Comparison of ENCODE assay signal across 27 mouse cellular contexts in genomic region chr1:20558443-20558842, GRCm38 (mm10). TPM values are rescaled to one million over a fixed set of nuclear protein-coding genes. Genes with fewer than 3 reads are reported as not detected.
"Had no signal": no experiment of that assay in that cellular context is flagged by ENCODE, and none has a peak within 500 bp of the region (broad histone marks: within the 10 kb centered on the region; RNA-seq: fewer than 3 reads in every experiment).

No protein-coding gene starts in this region.

- H3K4me3 ChIP-seq: heart, embryonic 13.5 days; heart, embryonic 15.5 days; hindbrain, embryonic 13.5 days; hindbrain, embryonic 15.5 days; kidney, embryonic 15.5 days; limb, embryonic 15.5 days; liver, embryonic 12.5 days had no signal

- H3K27ac ChIP-seq: heart, embryonic 13.5 days; heart, embryonic 15.5 days; hindbrain, embryonic 13.5 days; hindbrain, embryonic 15.5 days; hindbrain, postnatal 0 days; kidney, embryonic 15.5 days; kidney, postnatal 0 days; limb, embryonic 15.5 days; liver, embryonic 12.5 days; liver, embryonic 14.5 days had no signal

- ATAC-seq: hindbrain, postnatal 0 days; intestine, embryonic 16.5 days; liver, embryonic 12.5 days had no signal

- H3K4me2 ChIP-seq: heart, embryonic 11.5 days; heart, embryonic 13.5 days; heart, embryonic 15.5 days; hindbrain, embryonic 13.5 days; hindbrain, embryonic 15.5 days; kidney, embryonic 15.5 days; limb, embryonic 15.5 days; liver, embryonic 12.5 days had no signal

- DNase-seq: heart, adult 18-20 months; heart, postnatal 14 days; heart, postnatal 36 days; kidney, adult 11 months; kidney, adult 2 months; kidney, adult 9 months; kidney, postnatal 14 days; kidney, postnatal 36 days; layer of hippocampus, adult 9-11 months; layer of hippocampus, postnatal 36 days; left cerebral cortex, postnatal 4 days; lung, adult 18-20 months had no signal

- H3K27me3 ChIP-seq: heart, embryonic 13.5 days; heart, embryonic 15.5 days; hindbrain, embryonic 13.5 days; hindbrain, embryonic 15.5 days; kidney, embryonic 15.5 days; limb, embryonic 15.5 days; liver, embryonic 12.5 days had no signal

- H3K9me3 ChIP-seq: heart, embryonic 13.5 days; heart, embryonic 15.5 days; hindbrain, embryonic 13.5 days; hindbrain, embryonic 15.5 days; kidney, embryonic 15.5 days; limb, embryonic 15.5 days; liver, embryonic 12.5 days had no signal

- H3K36me3 ChIP-seq: heart, embryonic 13.5 days; heart, embryonic 15.5 days; hindbrain, embryonic 13.5 days; hindbrain, embryonic 15.5 days; kidney, embryonic 15.5 days; limb, embryonic 15.5 days; liver, embryonic 12.5 days had no signal

- H3K9ac ChIP-seq: heart, embryonic 13.5 days; heart, embryonic 15.5 days; hindbrain, embryonic 13.5 days; hindbrain, embryonic 15.5 days; kidney, embryonic 15.5 days; limb, embryonic 15.5 days; liver, embryonic 12.5 days; liver, embryonic 14.5 days had no signal

- H3K4me1 ChIP-seq: heart, embryonic 13.5 days; heart, embryonic 15.5 days; hindbrain, embryonic 13.5 days; hindbrain, embryonic 15.5 days; kidney, embryonic 15.5 days; limb, embryonic 15.5 days; liver, embryonic 12.5 days had no signal

RNA-seq across cellular contexts. Expression of gene Pkhd1, which starts 59.4 kb away (rescaled TPM):
- total RNA-seq: granulocyte monocyte progenitor cell, adult 5-6 weeks; heart, adult 18-20 months; heart, postnatal 14 days; heart, postnatal 36 days; hematopoietic stem cell, adult 5-6 weeks; hindbrain, postnatal 0 days; layer of hippocampus, postnatal 36 days had no signal
- polyA plus RNA-seq: heart, embryonic 11.5 days; heart, embryonic 13.5 days; heart, embryonic 15.5 days; heart, postnatal 0 days; hindbrain, embryonic 13.5 days had no signal
